Mouse (Mus musculus): ENCODE data around the gene Thoc5.

The Thoc5 gene

DNA sequence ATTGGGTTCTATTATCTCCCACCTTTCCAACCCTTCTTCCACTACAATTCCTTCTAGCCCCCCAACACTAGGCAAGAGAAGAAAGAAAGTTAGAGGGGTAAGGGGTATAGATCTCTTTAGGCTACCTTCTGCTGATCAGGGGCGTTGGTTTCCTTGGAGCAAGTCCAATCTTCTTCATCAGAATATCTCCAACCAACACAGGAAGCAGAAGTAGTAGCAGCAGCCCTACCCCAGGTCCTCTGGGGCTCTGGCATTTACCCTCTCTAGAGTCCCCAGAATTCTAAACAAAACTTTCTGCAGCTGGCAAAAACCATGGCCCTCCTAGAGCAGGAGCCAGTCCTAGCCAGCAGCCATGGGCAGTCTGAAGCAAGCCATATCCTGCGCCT lies 78.7 kb downstream of the Thoc5 start:
- in situ Hi-C loops (cut with MboI, MseI) = loop anchor here (5.0 kb wide), 1 partner anchor 57 kb away; no protein-coding TSS in a partner anchor

DNA sequence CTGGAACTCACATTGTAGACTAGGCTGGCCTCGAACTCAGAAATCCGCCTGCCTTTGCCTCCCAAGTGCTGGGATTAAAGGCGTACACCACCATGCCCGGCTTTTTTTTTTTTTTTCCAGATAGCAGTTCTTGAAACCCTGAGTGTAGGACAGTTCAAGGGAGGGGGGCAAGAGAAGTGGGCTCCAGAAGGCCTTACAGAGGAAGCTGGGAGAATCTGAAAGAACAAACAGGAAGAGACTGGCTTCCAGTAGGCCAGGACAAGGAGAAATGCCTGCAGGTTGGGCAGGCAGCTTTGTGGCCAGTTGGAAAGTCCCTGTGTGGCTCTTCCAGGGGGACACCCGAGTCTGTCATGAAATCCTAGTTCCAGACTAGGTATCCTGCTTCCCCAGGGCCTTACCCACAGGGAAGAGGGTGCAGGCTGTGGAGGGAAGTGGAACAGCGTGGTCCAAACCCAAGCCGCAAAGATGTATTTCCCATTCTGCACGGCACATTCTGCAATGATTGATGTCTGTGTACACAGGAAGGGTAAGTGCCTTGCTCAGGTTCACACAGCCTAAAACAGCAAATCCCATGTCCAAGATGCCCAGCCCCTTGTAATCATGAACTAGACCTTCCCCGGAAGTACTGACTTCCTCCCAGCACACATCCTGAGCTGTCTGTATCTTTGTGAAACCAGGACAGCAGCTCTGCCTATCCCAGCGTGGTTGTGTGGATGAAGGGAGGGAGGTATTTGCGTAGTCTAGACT lies 79.4 kb downstream of the Thoc5 start:
- in situ Hi-C loops (cut with MboI, MseI) = loop anchor here (5.0 kb wide), 1 partner anchor 57 kb away; no protein-coding TSS in a partner anchor

DNA sequence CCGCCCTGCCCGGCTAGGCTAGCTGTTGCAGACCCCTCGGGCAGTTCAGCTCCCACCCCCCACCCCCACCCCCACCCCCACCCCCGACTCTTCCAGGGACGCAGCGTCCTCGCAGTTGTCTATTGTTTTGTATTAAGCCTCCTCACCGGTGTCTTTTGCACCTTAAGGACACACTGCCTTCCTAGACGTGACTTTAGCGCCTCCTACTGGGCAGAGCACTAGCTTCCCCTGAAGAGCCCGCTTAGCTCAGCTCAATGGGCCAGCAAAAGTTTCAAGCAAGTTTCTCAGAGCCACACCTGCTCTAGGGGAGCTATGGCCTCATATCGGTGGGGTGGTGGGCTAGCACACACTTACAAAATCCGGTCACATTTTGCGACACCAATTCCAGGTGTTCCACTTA lies 80.5 kb downstream of the Thoc5 start:
- in situ Hi-C loops (cut with MboI, MseI) = no loop called here
